Mouse (Mus musculus) megakaryocyte-erythroid progenitor cell, adult 5 weeks (primary cell): Measurements from ENCODE around the gene Sec61g. TPM values are rescaled to one million over a fixed set of nuclear protein-coding genes. Genes with fewer than 3 reads are reported as not detected.

Experiments
- polyA plus RNA-seq: library from polyadenylated mRNA; stranded (reverse); fragments of >175 nt; gene quantifications from 2 replicates; pipeline ENCODE4 v1.2.3, GENCODE M21; 2012

Sec61g gene
- 4.4 and 6.7 TPM in 2 replicates for polyA plus RNA-seq

DNA sequence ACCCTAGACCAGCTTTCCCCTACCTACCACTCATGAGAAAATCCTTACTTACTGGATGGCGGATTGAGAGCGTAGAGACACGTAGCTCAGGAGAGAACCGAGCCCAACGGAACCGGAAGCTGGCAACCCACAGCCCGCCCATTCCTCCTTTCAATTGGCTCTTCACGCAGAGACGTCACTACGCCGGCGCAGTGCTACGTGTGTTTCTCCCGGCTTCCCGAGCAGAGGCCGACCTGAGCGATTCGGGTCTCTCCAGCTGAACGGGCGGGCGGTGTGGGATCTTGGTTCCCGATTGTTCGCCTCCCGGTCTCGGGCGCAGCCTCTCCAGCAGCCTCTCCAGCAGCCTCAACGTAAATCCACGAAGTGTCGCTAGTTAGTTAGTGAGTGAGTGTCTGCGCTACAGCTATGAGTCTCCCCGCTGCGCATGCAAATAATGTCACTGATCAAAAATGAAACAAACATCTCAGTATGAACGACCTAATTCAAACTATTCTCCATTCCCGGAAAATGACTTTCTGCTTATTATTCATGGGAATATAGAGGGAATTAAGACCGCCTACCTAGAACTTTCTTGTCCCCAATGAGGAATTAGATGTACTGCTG is at the start of gene Sec61g:
Sec61g (minus strand) TSS at position 433 of the 603 bp plus-strand sequence.

Other genes with a start within 250 kb of the Sec61g start
- not detected in 2 replicates for gene Egfr, start 243.7 kb upstream of the Sec61g start, polyA plus RNA-seq